Mouse (Mus musculus) midbrain, embryonic 16.5 days (tissue): ENCODE measurements around the gene Parp11. TPM values are rescaled to one million over a fixed set of nuclear protein-coding genes. Genes with fewer than 3 reads are reported as not detected.

ENCODE experiments used
- ATAC-seq: fragments of 200-750 bp; cut with Nextera tagmentation; 2 replicates; pipeline ENCODE4 v1.8.0; 2017; ENCODE audit warnings: moderate TSS enrichment
- H3K27ac ChIP-seq: fragments of 300-500 bp; sonication (generic); 2 replicates; pipeline ENCODE4 v1.5.1; 2014; ENCODE audit warnings: mild to moderate bottlenecking, low read length, mixed read lengths
- H3K27me3 ChIP-seq: fragments of 300-500 bp; sonication (generic); 2 replicates; pipeline ENCODE4 v1.6.1; 2014; ENCODE audit warnings: low read depth, low read length, mixed read lengths; ENCODE audit not compliant: control insufficient read depth, insufficient read depth
- H3K36me3 ChIP-seq: fragments of 300-500 bp; sonication (generic); 2 replicates; pipeline ENCODE4 v1.6.1; 2014; ENCODE audit warnings: mild to moderate bottlenecking, low read length, moderate library complexity, mixed read lengths; ENCODE audit not compliant: control insufficient read depth, insufficient read depth
- H3K4me1 ChIP-seq: fragments of 300-500 bp; sonication (generic); 2 replicates; pipeline ENCODE4 v1.6.1; 2014; ENCODE audit warnings: mild to moderate bottlenecking, low read length, mixed read lengths; ENCODE audit not compliant: control insufficient read depth, insufficient read depth
- H3K4me2 ChIP-seq: fragments of 300-500 bp; sonication (generic); 2 replicates; pipeline ENCODE4 v1.6.1; 2014; ENCODE audit warnings: mild to moderate bottlenecking, low read length, mixed read lengths
- H3K4me3 ChIP-seq: fragments of 300-500 bp; sonication (generic); 2 replicates; pipeline ENCODE4 v1.5.1; 2014; ENCODE audit warnings: low read depth, mild to moderate bottlenecking, low read length, moderate library complexity, mixed read lengths
- H3K9ac ChIP-seq: fragments of 300-500 bp; sonication (generic); 2 replicates; pipeline ENCODE4 v1.6.1; 2014; ENCODE audit warnings: low read depth, low read length, mixed read lengths
- H3K9me3 ChIP-seq: fragments of 300-500 bp; sonication (generic); replicated peaks from 2 replicates; pipeline ENCODE4 v1.6.1; 2014; ENCODE audit warnings: mild to moderate bottlenecking, low read length, mixed read lengths; ENCODE audit not compliant: control insufficient read depth, poor library complexity, severe bottlenecking
- WGBS: fragments of 180-500 bp; shearing (Covaris S2); extraction: QIAGEN DNeasy Blood & Tissue Kit; methylation state at CpG from one replicate; pipeline ENCODE4 v1.1.7; 2014; 5-methylcytosine and 5-hydroxymethylcytosine counted together
- polyA plus RNA-seq: library from polyadenylated mRNA; unstranded; fragments of >200 nt; fragmentation: Nextera tagmentation; extraction: Ambion mirVana; gene quantifications from 2 replicates; pipeline ENCODE4 v1.2.1, GENCODE M21; 2015

Gene Parp11
- polyA plus RNA-seq, 1 experiment from 2014 or later, result 90.5 TPM

GRCm38 (mm10) chr6:127425095-127425494 lies 21.5 kb upstream of the Parp11 start:
- Histone ChIP-seq H3K9me3 (no peaks in the 10 kb centered on the region), H3K4me3 (no peak overlapping the region), H3K4me1 (no peaks in the 10 kb centered on the region), H3K36me3 (no peaks in the 10 kb centered on the region), H3K4me2 (no peak overlapping the region), H3K9ac (no peak overlapping the region), H3K27me3 (no peaks in the 10 kb centered on the region), H3K27ac (no peak overlapping the region)
- WGBS, result 62% methylated on average over 5 of the region's 5 CpGs
- ATAC-seq, result no peak

- no peaks in the 10 kb centered on the region for H3K36me3 ChIP-seq
- H3K4me2 ChIP-seq, result no peak overlapping the region
- no peaks in the 10 kb centered on the region for H3K4me1 ChIP-seq
- no peak for ATAC-seq
- H3K27ac ChIP-seq, result no peak overlapping the region
- H3K9me3 ChIP-seq, result no peaks in the 10 kb centered on the region
- no peak overlapping the region for H3K9ac ChIP-seq
- WGBS, result 65% methylated on average over 7 of the region's 7 CpGs
- H3K27me3 ChIP-seq, result no peaks in the 10 kb centered on the region
- H3K4me3 ChIP-seq, result no peak overlapping the region
Measured at GRCm38 (mm10) chr6:127430716-127431115, 15.9 kb upstream of the Parp11 start.

GRCm38 (mm10) chr6:127431196-127431766 lies 15.4 kb upstream of the Parp11 start:
- Histone ChIP-seq H3K4me1 (no peaks in the 10 kb centered on the region), H3K9me3 (no peaks in the 10 kb centered on the region), H3K36me3 (no peaks in the 10 kb centered on the region), H3K27me3 (no peaks in the 10 kb centered on the region), H3K9ac (no peak overlapping the region), H3K27ac (no peak overlapping the region), H3K4me3 (no peak overlapping the region), H3K4me2 (no peak overlapping the region)
- WGBS, result 34% methylated on average over 6 of the region's 6 CpGs
- no peak for ATAC-seq

- Histone ChIP-seq H3K4me1 (no peaks in the 10 kb centered on the region), H3K27ac (no peak overlapping the region), H3K4me2 (no peak overlapping the region), H3K9ac (no peak overlapping the region), H3K27me3 (no peaks in the 10 kb centered on the region), H3K9me3 (no peaks in the 10 kb centered on the region), H3K36me3 (no peaks in the 10 kb centered on the region), H3K4me3 (no peak overlapping the region)
- WGBS, result 76% methylated on average over 9 of the region's 9 CpGs
- no peak for ATAC-seq
Measured at GRCm38 (mm10) chr6:127433886-127434647, 12.6 kb upstream of the Parp11 start.

GRCm38 (mm10) chr6:127434648-127434984 lies 12.0 kb upstream of the Parp11 start:
- H3K9ac ChIP-seq, result no peak overlapping the region
- WGBS, result 80% methylated on average over 4 of the region's 4 CpGs
- H3K27ac ChIP-seq, result no peak overlapping the region
- no peak for ATAC-seq
- H3K36me3 ChIP-seq, result no peaks in the 10 kb centered on the region
- no peaks in the 10 kb centered on the region for H3K27me3 ChIP-seq
- no peak overlapping the region for H3K4me3 ChIP-seq
- H3K4me2 ChIP-seq, result no peak overlapping the region
- H3K9me3 ChIP-seq, result no peaks in the 10 kb centered on the region
- H3K4me1 ChIP-seq, result peaks cover 3% of the 10 kb centered on the region; the same call in 1 of the 2 replicates

GRCm38 (mm10) chr6:127439063-127439462 lies 7.6 kb upstream of the Parp11 start:
- Histone ChIP-seq H3K4me2 (no peak overlapping the region), H3K9ac (no peak overlapping the region), H3K27ac (no peak overlapping the region), H3K36me3 (no peaks in the 10 kb centered on the region), H3K4me3 (no peak overlapping the region), H3K9me3 (no peaks in the 10 kb centered on the region), H3K4me1 (peaks cover 15% of the 10 kb centered on the region), H3K27me3 (no peaks in the 10 kb centered on the region)
- ATAC-seq, result no peak
- WGBS, result 98% methylated on average over 3 of the region's 3 CpGs

- Histone ChIP-seq H3K4me2 (no peak overlapping the region), H3K4me3 (no peak overlapping the region), H3K9ac (no peak overlapping the region), H3K27me3 (no peaks in the 10 kb centered on the region), H3K4me1 (peaks cover 15% of the 10 kb centered on the region), H3K27ac (peak overlapping the region; percentile 80), H3K36me3 (no peaks in the 10 kb centered on the region), H3K9me3 (no peaks in the 10 kb centered on the region)
- ATAC-seq, result peak; percentile 68
- WGBS, result 89% methylated on average over 5 of the region's 5 CpGs
Measured at GRCm38 (mm10) chr6:127439540-127440195, 7.0 kb upstream of the Parp11 start.

GRCm38 (mm10) chr6:127440416-127441104 lies 6.1 kb upstream of the Parp11 start:
- no peaks in the 10 kb centered on the region for H3K36me3 ChIP-seq
- 18% methylated on average over 14 of the region's 14 CpGs for WGBS
- no peaks in the 10 kb centered on the region for H3K27me3 ChIP-seq
- no peaks in the 10 kb centered on the region for H3K9me3 ChIP-seq
- H3K4me1 ChIP-seq, result peaks cover 15% of the 10 kb centered on the region
- H3K9ac ChIP-seq, result no peak overlapping the region; the same call in 1 of the 2 replicates
- peak overlapping the region; percentile 11; the same call in 1 of the 2 replicates for H3K4me3 ChIP-seq
- peak; percentile 97 for ATAC-seq
- peak overlapping the region; percentile 30 for H3K4me2 ChIP-seq
- peak overlapping the region; percentile 80 for H3K27ac ChIP-seq
